Mouse (Mus musculus) intestine, embryonic 16.5 days (tissue): ENCODE measurements around the gene Safb. TPM values are rescaled to one million over a fixed set of nuclear protein-coding genes. Genes with fewer than 3 reads are reported as not detected.

ENCODE experiments used
- ATAC-seq: fragments of 200-750 bp; cut with Nextera tagmentation; 2 replicates; pipeline ENCODE4 v1.8.0; 2017; ENCODE audit warnings: moderate TSS enrichment, moderate library complexity
- H3K27ac ChIP-seq: fragments of 300-500 bp; sonication (generic); 2 replicates; pipeline ENCODE4 v1.5.1; 2014; ENCODE audit warnings: mild to moderate bottlenecking, low read length
- H3K27me3 ChIP-seq: fragments of 300-500 bp; sonication (generic); replicated peaks from 2 replicates; pipeline ENCODE4 v1.6.1; 2014; ENCODE audit warnings: low read length, control low read depth, mixed read lengths; ENCODE audit not compliant: control insufficient read depth, insufficient read depth
- H3K36me3 ChIP-seq: fragments of 300-500 bp; sonication (generic); 2 replicates; pipeline ENCODE4 v1.6.1; 2014; ENCODE audit warnings: low read length, control low read depth; ENCODE audit not compliant: control insufficient read depth, insufficient read depth
- H3K4me1 ChIP-seq: fragments of 300-500 bp; sonication (generic); 2 replicates; pipeline ENCODE4 v1.6.1; 2014; ENCODE audit warnings: low read length, control low read depth, mixed read lengths; ENCODE audit not compliant: control insufficient read depth, insufficient read depth
- H3K4me2 ChIP-seq: fragments of 300-500 bp; sonication (generic); 2 replicates; pipeline ENCODE4 v1.6.1; 2014; ENCODE audit warnings: low read depth, low read length, control low read depth
- H3K4me3 ChIP-seq: fragments of 300-500 bp; sonication (generic); 2 replicates; pipeline ENCODE4 v1.5.1; 2014; ENCODE audit warnings: mild to moderate bottlenecking, low read length
- H3K9ac ChIP-seq: fragments of 300-500 bp; sonication (generic); 2 replicates; pipeline ENCODE4 v1.6.1; 2014; ENCODE audit warnings: low read depth, low read length
- H3K9me3 ChIP-seq: fragments of 300-500 bp; sonication (generic); 2 replicates; pipeline ENCODE4 v1.6.1; 2016; ENCODE audit warnings: low read length, control low read depth; ENCODE audit not compliant: control insufficient read depth
- WGBS: fragments of 180-500 bp; shearing (Covaris S2); extraction: QIAGEN DNeasy Blood & Tissue Kit; methylation state at CpG from one replicate; pipeline ENCODE4 v1.1.7; 2014; 5-methylcytosine and 5-hydroxymethylcytosine counted together
- polyA plus RNA-seq: library from polyadenylated mRNA; unstranded; fragments of >200 nt; fragmentation: Nextera tagmentation; extraction: Ambion mirVana; gene quantifications from 2 replicates; pipeline ENCODE4 v1.2.1, GENCODE M21; 2015

Safb gene
- polyA plus RNA-seq, 1 experiment from 2014 or later: 76.2 TPM

DNA sequence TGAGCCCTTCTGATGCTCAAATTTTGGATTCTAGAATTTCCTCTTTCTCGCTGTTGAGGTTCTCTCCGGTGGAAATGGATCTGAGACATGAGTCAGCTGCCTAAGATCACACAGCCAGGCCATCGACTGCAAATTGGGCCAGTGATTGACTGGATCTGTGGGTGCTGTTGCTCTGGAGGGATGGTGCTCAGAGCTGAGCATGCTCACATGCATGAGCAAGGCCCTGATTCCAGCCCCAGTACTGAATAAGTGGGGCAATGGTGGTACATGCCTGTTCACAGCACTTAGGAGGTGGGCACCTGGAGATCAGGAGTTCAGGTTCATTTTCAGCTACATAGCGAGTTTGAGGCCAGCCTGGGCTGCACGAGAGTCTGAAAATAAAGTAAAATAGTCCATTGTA, 38.0 kb upstream of the Safb start:
- WGBS: 79% methylated on average over 5 of the region's 5 CpGs
- Histone ChIP-seq H3K4me3 (no peak overlapping the region), H3K4me2 (no peak overlapping the region), H3K27me3 (no peaks in the 10 kb centered on the region), H3K9me3 (0 out of 2 replicates have a peak, but pooled peaks cover 2% of the 10 kb centered on the region), H3K36me3 (no peaks in the 10 kb centered on the region), H3K27ac (no peak overlapping the region), H3K4me1 (no peaks in the 10 kb centered on the region), H3K9ac (no peak overlapping the region)
- no peak for ATAC-seq

GRCm38 (mm10) chr17:56547116-56547845, 37.3 kb upstream of the Safb start:
- Histone ChIP-seq H3K27ac (no peak overlapping the region), H3K27me3 (no peaks in the 10 kb centered on the region), H3K36me3 (no peaks in the 10 kb centered on the region), H3K4me1 (no peaks in the 10 kb centered on the region), H3K9ac (no peak overlapping the region), H3K4me3 (no peak overlapping the region), H3K4me2 (no peak overlapping the region), H3K9me3 (0 out of 2 replicates have a peak, but pooled peaks cover 2% of the 10 kb centered on the region)
- 70% methylated on average over 17 of the region's 17 CpGs for WGBS
- ATAC-seq: no peak

DNA sequence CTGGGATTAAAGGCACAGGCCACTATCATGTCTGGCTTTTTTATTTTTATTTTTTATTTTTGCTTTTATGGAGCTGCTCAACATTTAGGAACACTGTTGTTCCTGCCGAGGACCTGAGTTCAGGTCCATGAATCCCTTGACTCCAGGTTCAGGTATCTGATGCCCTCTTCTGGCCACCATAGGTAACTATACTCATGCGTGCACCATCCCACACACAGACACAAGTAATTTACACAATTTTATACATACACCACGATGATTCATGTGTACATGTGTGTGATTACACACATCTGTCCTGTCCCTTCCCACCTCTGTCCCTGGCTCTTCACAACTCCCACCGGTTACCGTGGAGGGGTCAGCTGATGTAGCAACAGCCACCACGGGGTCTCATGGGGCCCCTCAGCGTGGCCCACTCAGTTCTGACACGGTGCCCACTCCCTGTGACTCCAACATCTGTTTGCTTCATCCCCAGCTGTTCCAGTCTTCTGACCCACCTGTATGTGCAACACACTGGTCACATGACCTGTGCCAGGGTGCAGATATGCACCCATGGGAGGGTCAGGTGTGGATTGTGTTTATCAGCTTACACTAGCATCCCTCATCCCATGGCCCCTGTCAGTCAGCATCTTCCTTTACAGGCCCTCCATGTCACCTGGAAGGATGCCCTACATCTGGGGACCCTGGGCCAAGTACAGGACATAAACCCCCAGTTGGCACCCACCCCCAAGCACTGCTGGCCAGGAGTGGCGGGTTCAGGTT, 36.6 kb upstream of the Safb start:
- Histone ChIP-seq H3K4me1 (no peaks in the 10 kb centered on the region), H3K9ac (no peak overlapping the region), H3K9me3 (peaks cover 5% of the 10 kb centered on the region; the same call in 1 of the 2 replicates), H3K27ac (no peak overlapping the region), H3K27me3 (no peaks in the 10 kb centered on the region), H3K4me2 (no peak overlapping the region), H3K4me3 (no peak overlapping the region), H3K36me3 (no peaks in the 10 kb centered on the region)
- ATAC-seq: no peak
- 64% methylated on average over 9 of the region's 9 CpGs for WGBS

DNA sequence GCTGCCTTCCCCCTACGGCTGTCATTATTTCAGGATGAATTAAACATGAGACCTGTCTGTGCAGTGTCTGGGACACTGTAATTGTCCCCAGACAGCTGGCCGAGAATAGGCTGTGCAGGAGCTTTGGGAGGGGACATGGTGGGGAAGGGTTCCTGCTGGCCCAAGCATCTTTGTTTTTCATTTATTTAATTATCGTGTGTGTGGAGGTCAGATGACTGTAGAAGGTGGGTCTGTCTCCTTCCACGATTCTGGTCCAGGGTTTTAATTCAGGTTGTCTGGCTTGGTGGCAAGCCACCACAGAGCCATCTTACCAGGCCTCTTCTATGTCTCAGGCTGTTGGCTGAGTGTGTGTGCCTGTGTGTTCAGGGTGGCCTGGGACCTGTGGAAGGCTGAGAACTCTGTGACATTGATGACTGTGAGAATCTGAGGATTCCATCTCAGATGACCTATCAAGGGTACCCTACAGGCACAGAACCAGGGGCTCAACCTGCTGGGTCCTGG, 36.0 kb upstream of the Safb start:
- no peaks in the 10 kb centered on the region for H3K27me3 ChIP-seq
- H3K36me3 ChIP-seq: no peaks in the 10 kb centered on the region
- H3K4me1 ChIP-seq: no peaks in the 10 kb centered on the region
- no peak overlapping the region for H3K27ac ChIP-seq
- 73% methylated on average over 4 of the region's 4 CpGs for WGBS
- H3K9me3 ChIP-seq: peaks cover 6% of the 10 kb centered on the region; the same call in 1 of the 2 replicates
- H3K4me3 ChIP-seq: no peak overlapping the region
- no peak overlapping the region for H3K4me2 ChIP-seq
- no peak overlapping the region for H3K9ac ChIP-seq
- no peak for ATAC-seq

GRCm38 (mm10) chr17:56550784-56551475, 33.7 kb upstream of the Safb start:
- no peaks in the 10 kb centered on the region for H3K27me3 ChIP-seq
- H3K36me3 ChIP-seq: no peaks in the 10 kb centered on the region
- peaks cover 6% of the 10 kb centered on the region; the same call in 1 of the 2 replicates for H3K9me3 ChIP-seq
- no peak overlapping the region for H3K27ac ChIP-seq
- H3K4me1 ChIP-seq: 0 out of 2 replicates have a peak, but pooled peaks cover 3% of the 10 kb centered on the region
- ATAC-seq: no peak
- H3K4me3 ChIP-seq: no peak overlapping the region
- H3K4me2 ChIP-seq: no peak overlapping the region
- WGBS: 78% methylated on average over 12 of the region's 12 CpGs
- H3K9ac ChIP-seq: no peak overlapping the region

DNA sequence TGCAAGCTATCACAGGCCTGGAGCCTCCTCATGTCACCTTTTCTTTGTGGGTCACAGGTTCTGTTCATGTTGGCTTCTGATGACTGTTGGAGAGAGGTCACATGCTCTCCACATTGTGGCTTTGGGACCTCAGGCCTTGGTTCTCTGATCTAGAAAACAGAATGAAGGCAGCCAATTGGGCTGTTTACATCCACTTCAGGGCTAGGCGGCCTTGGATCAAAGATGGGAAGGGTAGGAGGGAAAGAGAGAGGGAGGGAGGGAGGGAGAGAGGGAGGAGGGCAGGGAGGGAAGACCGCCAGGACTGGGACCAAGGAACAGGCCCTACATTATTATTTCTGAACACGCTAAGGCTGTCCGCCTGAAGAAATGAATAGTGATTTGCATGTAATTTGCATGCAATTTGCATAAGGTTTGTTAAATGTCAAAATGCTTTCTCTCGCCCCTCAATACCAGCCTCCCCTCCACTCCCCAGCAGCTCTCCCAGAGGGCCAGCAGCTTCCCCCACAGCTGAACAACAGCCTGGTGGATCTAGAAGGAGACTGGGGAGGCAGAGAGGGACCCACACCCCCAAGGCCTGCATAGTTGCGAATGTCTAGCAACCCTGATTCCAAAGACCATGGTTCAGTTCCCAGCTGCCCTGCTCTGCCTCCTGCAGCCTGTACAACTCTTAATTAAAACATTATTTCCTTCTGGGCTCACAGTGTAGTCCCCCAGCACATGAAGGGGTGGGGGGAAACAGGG, 32.6 kb upstream of the Safb start:
- Histone ChIP-seq H3K36me3 (no peaks in the 10 kb centered on the region), H3K9ac (no peak overlapping the region), H3K4me1 (0 out of 2 replicates have a peak, but pooled peaks cover 3% of the 10 kb centered on the region), H3K4me2 (no peak overlapping the region), H3K27me3 (no peaks in the 10 kb centered on the region), H3K4me3 (no peak overlapping the region), H3K9me3 (peaks cover 6% of the 10 kb centered on the region; the same call in 1 of the 2 replicates), H3K27ac (no peak overlapping the region)
- ATAC-seq: no peak
- WGBS: 74% methylated on average over 6 of the region's 6 CpGs

DNA sequence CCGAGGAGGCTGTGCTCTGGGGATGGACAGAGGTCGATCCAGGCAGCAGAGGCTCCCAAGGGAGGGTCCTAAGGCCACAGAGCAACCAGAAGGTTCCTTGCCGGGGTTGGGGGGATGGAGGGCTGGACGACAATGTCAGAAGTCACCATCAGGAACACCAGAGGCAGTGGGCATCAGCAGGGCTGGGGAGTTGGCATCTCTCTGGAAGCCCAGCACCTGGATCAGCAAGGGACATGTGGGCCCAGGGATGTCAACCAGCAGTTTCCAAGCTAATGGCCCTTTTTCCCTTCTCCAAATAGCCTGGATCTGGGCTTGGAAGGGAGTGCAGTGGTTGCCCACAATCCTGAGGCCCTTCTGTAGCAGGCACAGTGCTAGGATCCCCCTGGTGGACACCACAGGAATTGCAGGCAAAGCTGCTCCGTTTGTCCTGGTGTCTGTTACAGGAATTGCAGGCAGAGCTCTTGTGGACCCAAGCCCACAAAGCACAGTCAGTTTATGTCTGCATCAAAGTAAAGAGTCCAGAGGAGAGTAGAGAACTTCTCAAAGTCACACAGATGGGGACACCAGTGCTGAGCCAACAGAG, 31.8 kb upstream of the Safb start:
- Histone ChIP-seq H3K27ac (no peak overlapping the region), H3K4me2 (no peak overlapping the region), H3K27me3 (no peaks in the 10 kb centered on the region), H3K4me3 (no peak overlapping the region), H3K9ac (no peak overlapping the region), H3K4me1 (0 out of 2 replicates have a peak, but pooled peaks cover 3% of the 10 kb centered on the region), H3K9me3 (peaks cover 5% of the 10 kb centered on the region; the same call in 1 of the 2 replicates), H3K36me3 (no peaks in the 10 kb centered on the region)
- ATAC-seq: no peak
- 68% methylated on average over 5 of the region's 5 CpGs for WGBS

DNA sequence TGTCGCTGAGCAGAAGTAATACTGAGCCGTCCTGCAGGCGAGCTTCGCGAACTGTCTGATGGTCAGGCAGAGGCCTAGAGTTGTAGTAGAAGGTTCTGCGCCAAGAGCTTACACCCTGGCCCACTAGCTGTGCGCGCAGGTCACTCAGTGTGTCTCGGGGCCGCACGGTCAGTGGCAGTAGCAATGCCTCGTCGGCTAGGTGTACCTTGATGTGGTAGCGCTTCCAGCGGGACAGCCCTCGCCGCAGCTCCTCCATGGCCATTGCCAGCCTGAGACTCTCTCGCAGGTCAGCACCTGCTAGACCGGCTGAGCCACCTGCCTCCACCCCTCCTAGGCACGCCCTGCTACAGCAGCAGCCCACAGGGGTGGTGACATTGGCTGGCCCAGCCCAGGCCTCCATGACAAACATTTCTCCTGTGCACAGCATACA, 30.5 kb upstream of the Safb start, which contains the start of gene Gm20219:
Gm20219 (minus strand) TSS at position 266 of the 430 bp plus-strand sequence.
- Histone ChIP-seq H3K9me3 (peaks cover 3% of the 10 kb centered on the region; the same call in 1 of the 2 replicates), H3K36me3 (no peaks in the 10 kb centered on the region), H3K4me3 (peak within 1 kb of the TSS; percentile 19; the same call in 1 of the 2 replicates), H3K4me2 (peak within 1 kb of the TSS; percentile 34), H3K9ac (peak within 1 kb of the TSS; percentile 24; the same call in 1 of the 2 replicates), H3K4me1 (0 out of 2 replicates have a peak, but pooled peaks cover 3% of the 10 kb centered on the region), H3K27me3 (no peaks in the 10 kb centered on the region), H3K27ac (peak within 1 kb of the TSS; percentile 2)
- peak; percentile 96 for ATAC-seq
- WGBS: 50% methylated on average over 20 of the region's 20 CpGs
